Mouse (Mus musculus) bone marrow, adult 2 months (tissue): Measurements from ENCODE around the gene Il17ra.

ENCODE experiments used
- CTCF ChIP-seq: fragments of 200-500 bp; IDR thresholded peaks from 2 replicates; pipeline ENCODE4 v1.5.1; 2011; ENCODE audit warnings: low read length, control low read depth; ENCODE audit not compliant: control insufficient read depth, insufficient read depth
- POLR2A ChIP-seq: fragments of 200-500 bp; IDR thresholded peaks from 2 replicates; pipeline ENCODE4 v1.6.1; 2011; ENCODE audit warnings: low read depth, mild to moderate bottlenecking, control low read depth, low read length, borderline replicate concordance; ENCODE audit not compliant: control insufficient read depth

- TF ChIP-seq CTCF (no peak), POLR2A (no peak)
Measured at GRCm38 (mm10) chr6:120480361-120480760, 17.3 kb downstream of the Il17ra start.
